Mouse (Mus musculus) myocyte (in vitro differentiated cells): ENCODE data around the gene Iqschfp.

Experiments used
- CEBPB ChIP-seq: IDR thresholded peaks from 2 replicates; pipeline ENCODE4 v1.6.1; 2011; ENCODE audit warnings: mild to moderate bottlenecking, moderate library complexity; ENCODE audit not compliant: poor library complexity, insufficient read depth, severe bottlenecking
- E2F4 ChIP-seq: IDR thresholded peaks from one replicate; pipeline ENCODE4 v1.6.1; 2011; ENCODE audit warnings: mild to moderate bottlenecking, control low read depth, moderate library complexity; ENCODE audit not compliant: insufficient read depth
- MAX ChIP-seq: IDR thresholded peaks from one replicate; pipeline ENCODE4 v1.6.1; 2011; ENCODE audit warnings: low read depth, mild to moderate bottlenecking, control low read depth
- MYOD1 ChIP-seq, 3 experiments: IDR thresholded peaks; one replicate each; pipeline ENCODE4 v1.6.1; 2011; ENCODE audit warnings: control low read depth in 2 of 3, low read depth in 2 of 3, mild to moderate bottlenecking in 2 of 3, moderate library complexity in 1 of 3; ENCODE audit not compliant: insufficient read length in 2 of 3, control insufficient read depth in 1 of 3
- POLR2A ChIP-seq: IDR thresholded peaks from one replicate; pipeline ENCODE4 v1.6.1; 2011; ENCODE audit warnings: low read depth, mild to moderate bottlenecking, control low read depth, moderate library complexity; ENCODE audit not compliant: insufficient read length
- POLR2AphosphoS2 ChIP-seq: IDR thresholded peaks from one replicate; pipeline ENCODE4 v1.6.1; 2011; ENCODE audit warnings: low read depth, control low read depth; ENCODE audit not compliant: insufficient read length
- REST ChIP-seq: IDR thresholded peaks from one replicate; pipeline ENCODE4 v1.6.1; 2011; ENCODE audit warnings: mild to moderate bottlenecking, control low read depth, moderate library complexity; ENCODE audit not compliant: insufficient read depth, insufficient read length
- SRF ChIP-seq: IDR thresholded peaks from one replicate; pipeline ENCODE4 v1.6.1; 2011; ENCODE audit warnings: low read depth; ENCODE audit not compliant: control insufficient read depth, insufficient read length
- TCF12 ChIP-seq: IDR thresholded peaks from one replicate; pipeline ENCODE4 v1.6.1; 2011; ENCODE audit warnings: mild to moderate bottlenecking, control low read depth; ENCODE audit not compliant: poor library complexity, insufficient read depth, severe bottlenecking
- USF1 ChIP-seq: IDR thresholded peaks from one replicate; pipeline ENCODE4 v1.6.1; 2011; ENCODE audit warnings: low read depth, mild to moderate bottlenecking, control low read depth, moderate library complexity

GRCm38 (mm10) chr3:68335501-68335900 lies 443.5 kb downstream of the Iqschfp start:
- TF ChIP-seq POLR2A, result no peak
- no peak for TF ChIP-seq SRF
- TF ChIP-seq MAX, result no peak
- TF ChIP-seq CEBPB, result no peak
- no peak for TF ChIP-seq E2F4
- no peak for TF ChIP-seq REST
- TF ChIP-seq TCF12, result no peak
- no peak for TF ChIP-seq POLR2AphosphoS2
- no peak for TF ChIP-seq MYOD1 (IDR thresholded peaks at IDR 0.05; ENCODE audit: control insufficient read depth in 1 of 3, insufficient read length in 2 of 3, low read depth in 2 of 3)
- TF ChIP-seq USF1, result no peak
